Mouse (Mus musculus): ENCODE measurements at regions not wholly inside any gene's neighbourhood (a gene's known extent, or its start where the extent isn't known, plus 50 kb on each side); places are given as distances from the start of the nearest gene placed in this dataset.

DNA sequence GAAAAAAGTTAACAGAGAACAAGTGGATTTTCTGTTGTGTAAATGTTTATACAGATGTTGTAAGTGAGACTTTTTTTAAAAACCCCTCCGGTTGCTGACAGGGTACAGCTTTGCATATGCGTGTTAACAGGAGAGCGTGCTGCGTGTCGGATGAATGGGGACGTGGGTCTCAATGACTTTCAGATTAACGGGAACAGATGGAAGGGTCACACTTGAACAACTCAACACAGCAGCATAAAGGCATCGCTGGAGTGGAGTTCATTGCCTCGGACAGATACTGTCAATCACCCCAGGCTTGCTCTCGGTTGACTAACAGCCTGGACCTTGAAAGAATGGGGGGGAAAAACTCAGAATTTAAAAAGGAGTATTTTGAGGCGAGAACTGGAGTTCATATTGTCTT is 50.3 kb upstream of the Dbx1 start:
- Histone ChIP-seq H3K4me2 (no peak overlapping the region), H3K9ac (ENCODE audit: low read depth, low read length) (no peak overlapping the region), H3K4me1 (replicated peaks; ENCODE audit: control insufficient read depth, insufficient read depth, low read length) (no peaks in the 10 kb centered on the region; the same call in 1 of the 2 replicates), H3K9me3 (ENCODE audit: control insufficient read depth, low read length) (no peaks in the 10 kb centered on the region), H3K36me3 (ENCODE audit: control insufficient read depth, insufficient read depth, low read length) (no peaks in the 10 kb centered on the region), H3K27me3 (replicated peaks; ENCODE audit: control insufficient read depth, insufficient read depth, low read length) (peaks cover 16% of the 10 kb centered on the region), H3K27ac (ENCODE audit: low read depth, low read length) (no peak overlapping the region), H3K4me3 (ENCODE audit: low read depth, low read length) (no peak overlapping the region)
- DNase-seq (ENCODE audit: low spot score) (no peak), ATAC-seq (replicated peaks; ENCODE audit: low FRiP score) (no peak)
- 54% methylated on average over 11 of the region's 11 CpGs for WGBS

All from liver, embryonic 11.5 days (tissue).